Mouse (Mus musculus) limb, embryonic 10.5 days (tissue): ENCODE measurements around the gene Chrna10. TPM values are rescaled to one million over a fixed set of nuclear protein-coding genes. Genes with fewer than 3 reads are reported as not detected.

ENCODE experiments used
- DNase-seq: peaks from one replicate; pipeline ENCODE4 v3.0.0-alpha.2; 2017; ENCODE audit warnings: low spot score
- H3K27ac ChIP-seq: fragments of 300-500 bp; sonication (generic); 2 replicates; pipeline ENCODE4 v1.5.1; 2016; ENCODE audit warnings: mild to moderate bottlenecking
- H3K27me3 ChIP-seq: fragments of 300-500 bp; sonication (generic); 2 replicates; pipeline ENCODE4 v1.6.1; 2016; ENCODE audit warnings: low read depth, mild to moderate bottlenecking; ENCODE audit not compliant: poor library complexity, severe bottlenecking
- H3K36me3 ChIP-seq: fragments of 300-500 bp; sonication (generic); 2 replicates; pipeline ENCODE4 v1.6.1; 2016; ENCODE audit warnings: mild to moderate bottlenecking, moderate library complexity
- H3K4me1 ChIP-seq: fragments of 300-500 bp; sonication (generic); 2 replicates; pipeline ENCODE4 v1.6.1; 2016
- H3K4me3 ChIP-seq: fragments of 300-500 bp; sonication (generic); 2 replicates; pipeline ENCODE4 v1.5.1; 2016; ENCODE audit warnings: mild to moderate bottlenecking, moderate library complexity
- H3K9me3 ChIP-seq: fragments of 300-500 bp; sonication (generic); replicated peaks from 2 replicates; pipeline ENCODE4 v1.6.1; 2016; ENCODE audit warnings: mild to moderate bottlenecking
- WGBS: fragments of 180-500 bp; shearing (Covaris S2); methylation state at CpG from one replicate; pipeline ENCODE4 v1.1.7; 2016; 5-methylcytosine and 5-hydroxymethylcytosine counted together
- polyA plus RNA-seq: library from polyadenylated mRNA; unstranded; fragments of >200 nt; fragmentation: Nextera tagmentation; extraction: Ambion mirVana; gene quantifications from 2 replicates; pipeline ENCODE4 v1.2.1, GENCODE M21; 2016

Gene Chrna10
- polyA plus RNA-seq, 1 experiment from 2014 or later = 0.14 TPM

DNA sequence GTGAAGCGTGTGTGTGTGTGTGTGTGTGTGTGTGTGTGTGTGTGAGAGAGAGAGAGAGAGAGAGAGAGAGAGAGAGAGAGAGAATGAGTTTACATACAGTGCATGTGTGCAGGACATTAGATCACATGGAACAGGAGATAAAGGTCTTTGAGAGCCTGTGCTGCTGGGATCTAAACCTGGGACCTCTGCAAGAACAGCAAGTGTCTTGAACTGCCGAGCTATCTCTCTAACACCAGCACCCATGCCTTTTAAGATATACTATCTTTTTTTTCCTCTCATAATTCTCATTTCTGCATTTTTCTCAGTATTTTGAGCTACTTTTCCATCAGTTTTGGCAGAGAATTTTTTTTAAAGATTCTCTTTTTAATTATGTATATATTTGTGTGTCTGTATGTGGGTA, 13.1 kb downstream of the Chrna10 start:
- H3K4me1 ChIP-seq = peaks cover 55% of the 10 kb centered on the region
- WGBS = 90% methylated on average over 2 of the region's 2 CpGs

GRCm38 (mm10) chr7:102102696-102103095, 13.9 kb downstream of the Chrna10 start:
- Histone ChIP-seq H3K27me3 (0 out of 2 replicates have a peak, but pooled peaks cover 16% of the 10 kb centered on the region), H3K4me3 (no peak overlapping the region), H3K4me1 (peaks cover 55% of the 10 kb centered on the region), H3K27ac (peak overlapping the region; percentile 22; the same call in 1 of the 2 replicates), H3K9me3 (no peaks in the 10 kb centered on the region), H3K36me3 (no peaks in the 10 kb centered on the region)
- no peak for DNase-seq
- 48% methylated on average over 6 of the region's 6 CpGs for WGBS

More for the DNA sequence above, 13.1 kb downstream of the Chrna10 start:
- H3K4me3 ChIP-seq = no peak overlapping the region
- 0 out of 2 replicates have a peak, but pooled peaks cover 21% of the 10 kb centered on the region for H3K27me3 ChIP-seq
- no peak for DNase-seq
- no peaks in the 10 kb centered on the region for H3K9me3 ChIP-seq
- no peaks in the 10 kb centered on the region for H3K36me3 ChIP-seq
- no peak overlapping the region for H3K27ac ChIP-seq

GRCm38 (mm10) chr7:102102241-102102640, 14.4 kb downstream of the Chrna10 start:
- H3K27me3 ChIP-seq = 0 out of 2 replicates have a peak, but pooled peaks cover 13% of the 10 kb centered on the region
- H3K4me3 ChIP-seq = no peak overlapping the region
- H3K9me3 ChIP-seq = no peaks in the 10 kb centered on the region
- H3K4me1 ChIP-seq = peaks cover 53% of the 10 kb centered on the region
- peaks cover under 1% of the 10 kb centered on the region; the same call in 1 of the 2 replicates for H3K36me3 ChIP-seq
- H3K27ac ChIP-seq = no peak overlapping the region
- 31% methylated on average over 8 of the region's 8 CpGs for WGBS
- DNase-seq = no peak

- 0 out of 2 replicates have a peak, but pooled peaks cover 6% of the 10 kb centered on the region for H3K27me3 ChIP-seq
- WGBS = 40% methylated on average over 5 of the region's 5 CpGs
- DNase-seq = no peak
- H3K4me1 ChIP-seq = peaks cover 45% of the 10 kb centered on the region
- H3K36me3 ChIP-seq = peaks cover 5% of the 10 kb centered on the region; the same call in 1 of the 2 replicates
- peak within 1 kb of the TSS; percentile 84 for H3K27ac ChIP-seq
- no peaks in the 10 kb centered on the region for H3K9me3 ChIP-seq
- peak within 1 kb of the TSS; percentile 52 for H3K4me3 ChIP-seq
Measured at GRCm38 (mm10) chr7:102101487-102101886, 15.1 kb downstream of the Chrna10 start, which contains the start of gene Art1. Art1 (plus strand) TSS chr7:102101743.

DNA sequence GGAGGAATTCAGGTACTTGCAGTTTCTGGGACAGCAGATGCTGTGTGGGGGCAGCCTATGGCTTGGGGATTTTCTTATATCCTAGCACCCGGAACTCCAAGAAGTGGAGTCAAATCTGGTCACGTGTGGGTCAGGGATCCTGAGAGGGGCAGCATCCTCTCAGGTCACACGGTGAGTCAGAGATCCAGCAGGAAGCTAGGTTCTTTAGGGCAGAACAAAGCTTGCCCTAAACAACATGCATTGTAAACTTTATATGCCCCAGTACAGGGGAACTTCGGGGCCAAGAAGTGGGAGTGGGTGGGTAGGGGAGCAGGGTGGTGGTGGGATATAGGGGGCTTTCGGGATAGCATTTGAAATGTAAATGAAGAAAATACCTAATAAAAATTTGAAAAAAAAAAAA, 15.8 kb downstream of the Chrna10 start:
- peaks cover 43% of the 10 kb centered on the region for H3K4me1 ChIP-seq
- no peak for DNase-seq
- peaks cover 6% of the 10 kb centered on the region; the same call in 1 of the 2 replicates for H3K36me3 ChIP-seq
- H3K27ac ChIP-seq = peak overlapping the region; percentile 84
- 51% methylated on average over 5 of the region's 5 CpGs for WGBS
- 0 out of 2 replicates have a peak overlapping the region, but pooled peaks have one; percentile 52 for H3K4me3 ChIP-seq
- H3K27me3 ChIP-seq = 0 out of 2 replicates have a peak, but pooled peaks cover under 1% of the 10 kb centered on the region
- H3K9me3 ChIP-seq = no peaks in the 10 kb centered on the region

- peak overlapping the region; percentile 84 for H3K27ac ChIP-seq
- peaks cover 10% of the 10 kb centered on the region; the same call in 1 of the 2 replicates for H3K36me3 ChIP-seq
- 4% methylated on average over 30 of the region's 30 CpGs for WGBS
- peak overlapping the region; percentile 52 for H3K4me3 ChIP-seq
- H3K4me1 ChIP-seq = peaks cover 43% of the 10 kb centered on the region
- DNase-seq = peak; percentile 74
- no peaks in the 10 kb centered on the region for H3K27me3 ChIP-seq
- H3K9me3 ChIP-seq = no peaks in the 10 kb centered on the region
Measured at GRCm38 (mm10) chr7:102099760-102100661, 16.6 kb downstream of the Chrna10 start.

- no peak for DNase-seq
- Histone ChIP-seq H3K4me1 (no peaks in the 10 kb centered on the region), H3K9me3 (no peaks in the 10 kb centered on the region), H3K27ac (no peak overlapping the region), H3K27me3 (no peaks in the 10 kb centered on the region), H3K4me3 (no peak overlapping the region), H3K36me3 (peaks cover 75% of the 10 kb centered on the region)
- 92% methylated on average over 4 of the region's 4 CpGs for WGBS
Measured at GRCm38 (mm10) chr7:102087336-102087735, 29.3 kb downstream of the Chrna10 start.

- H3K9me3 ChIP-seq = no peaks in the 10 kb centered on the region
- no peak overlapping the region for H3K4me3 ChIP-seq
- no peaks in the 10 kb centered on the region for H3K27me3 ChIP-seq
- H3K27ac ChIP-seq = no peak overlapping the region
- 88% methylated on average over 26 of the region's 26 CpGs for WGBS
- peaks cover 92% of the 10 kb centered on the region for H3K36me3 ChIP-seq
- no peak for DNase-seq
- no peaks in the 10 kb centered on the region for H3K4me1 ChIP-seq
Measured at GRCm38 (mm10) chr7:102084041-102084696, 32.5 kb downstream of the Chrna10 start.

- H3K36me3 ChIP-seq = peaks cover 94% of the 10 kb centered on the region
- WGBS = 90% methylated on average over 5 of the region's 5 CpGs
- DNase-seq = no peak
Measured at GRCm38 (mm10) chr7:102082816-102083215, 33.8 kb downstream of the Chrna10 start, which contains the start of gene Trpc2. Trpc2 (plus strand) TSS chr7:102083116.

GRCm38 (mm10) chr7:102081784-102082183, 34.8 kb downstream of the Chrna10 start:
- no peak overlapping the region for H3K4me3 ChIP-seq
- H3K27ac ChIP-seq = no peak overlapping the region
- 90% methylated on average over 5 of the region's 5 CpGs for WGBS
- DNase-seq = no peak
- no peaks in the 10 kb centered on the region for H3K4me1 ChIP-seq
- H3K36me3 ChIP-seq = peaks cover 97% of the 10 kb centered on the region
- no peaks in the 10 kb centered on the region for H3K9me3 ChIP-seq
- no peaks in the 10 kb centered on the region for H3K27me3 ChIP-seq

More at GRCm38 (mm10) chr7:102082816-102083215, 33.8 kb downstream of the Chrna10 start, which contains the start of gene Trpc2:
- no peaks in the 10 kb centered on the region for H3K9me3 ChIP-seq
- no peak within 1 kb of the TSS for H3K27ac ChIP-seq
- no peaks in the 10 kb centered on the region for H3K27me3 ChIP-seq
- H3K4me1 ChIP-seq = no peaks in the 10 kb centered on the region
- no peak within 1 kb of the TSS for H3K4me3 ChIP-seq

- no peak for DNase-seq
- no peaks in the 10 kb centered on the region for H3K4me1 ChIP-seq
- no peak overlapping the region for H3K4me3 ChIP-seq
- 91% methylated on average over 8 of the region's 8 CpGs for whole genome bisulfite sequencing
- no peak overlapping the region for H3K27ac ChIP-seq
- H3K27me3 ChIP-seq = no peaks in the 10 kb centered on the region
- no peaks in the 10 kb centered on the region for H3K9me3 ChIP-seq
- H3K36me3 ChIP-seq = peaks cover 99% of the 10 kb centered on the region
Measured at GRCm38 (mm10) chr7:102080311-102080710, 36.3 kb downstream of the Chrna10 start.

DNA sequence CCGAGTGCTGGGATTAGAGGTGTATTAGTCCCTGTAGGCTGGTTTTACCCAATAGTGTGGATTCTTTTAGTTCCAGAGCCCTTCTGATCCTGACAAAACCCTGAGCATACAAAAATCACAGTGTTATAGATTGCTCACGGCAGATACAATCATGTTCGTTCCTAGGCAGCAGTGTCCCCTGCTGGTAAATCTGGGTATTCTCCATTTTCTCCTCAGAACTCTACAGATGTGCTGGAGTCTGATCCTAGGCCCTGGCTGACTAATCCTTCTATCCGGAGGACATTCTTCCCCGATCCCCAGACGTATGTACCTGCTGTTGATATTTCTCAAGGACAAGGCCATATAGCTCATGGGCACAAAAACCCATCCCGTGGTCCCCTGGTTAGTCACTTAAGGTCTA, 38.1 kb downstream of the Chrna10 start:
- Histone ChIP-seq H3K27ac (no peak overlapping the region), H3K4me1 (no peaks in the 10 kb centered on the region), H3K9me3 (no peaks in the 10 kb centered on the region), H3K4me3 (no peak overlapping the region), H3K27me3 (no peaks in the 10 kb centered on the region), H3K36me3 (peaks cover 99% of the 10 kb centered on the region)
- 85% methylated on average over 7 of the region's 7 CpGs for WGBS
- no peak for DNase-seq
